15 mouse cellular contexts compared by ENCODE assay signal in genomic region chr5:10674199-10674598, GRCm38 (mm10).
A peak's percentile ranks its signal among the peaks of the same experiment; 100 is the strongest.
DNase-seq lines count a peak whose midpoint lies in the region; ATAC-seq and TF ChIP-seq lines count a peak whose summit lies in the region.
"Had no signal": no experiment of that assay in that cellular context is flagged by ENCODE, and none has a peak within 500 bp of the region (broad histone marks: within the 10 kb centered on the region; RNA-seq: fewer than 3 reads in every experiment).

No protein-coding gene starts in this region.

- no peaks in the 10 kb centered on the region for H3K9me3 ChIP-seq in hindbrain, embryonic 14.5 days (ENCODE audit: control insufficient read depth, low read length)
- no peaks in the 10 kb centered on the region for H3K9me3 ChIP-seq in hindbrain, embryonic 13.5 days
- H3K9me3 ChIP-seq in midbrain, embryonic 15.5 days = no peaks in the 10 kb centered on the region
- H3K9me3 ChIP-seq in midbrain, embryonic 10.5 days (replicated peaks) = no peaks in the 10 kb centered on the region
- H3K9me3 ChIP-seq in midbrain, postnatal 0 days (ENCODE audit: low read length) = no peaks in the 10 kb centered on the region
- H3K9me3 ChIP-seq: heart, embryonic 12.5 days; hindbrain, embryonic 10.5 days; neural tube, embryonic 12.5 days had no signal

- H3K4me3 ChIP-seq in hindbrain, embryonic 14.5 days (replicated peaks; ENCODE audit: low read length) = no peak overlapping the region
- no peak overlapping the region for H3K4me3 ChIP-seq in hindbrain, embryonic 13.5 days
- H3K4me3 ChIP-seq in midbrain, embryonic 15.5 days = no peak overlapping the region
- no peak overlapping the region for H3K4me3 ChIP-seq in midbrain, embryonic 10.5 days
- H3K4me3 ChIP-seq in midbrain, postnatal 0 days (ENCODE audit: low read depth, low read length) = no peak overlapping the region
- H3K4me3 ChIP-seq: heart, embryonic 12.5 days; hindbrain, embryonic 10.5 days; neural tube, embryonic 12.5 days had no signal

- no peak overlapping the region for H3K9ac ChIP-seq in hindbrain, embryonic 14.5 days
- H3K9ac ChIP-seq in hindbrain, embryonic 13.5 days = no peak overlapping the region
- H3K9ac ChIP-seq in midbrain, embryonic 15.5 days = no peak overlapping the region
- no peak overlapping the region for H3K9ac ChIP-seq in midbrain, postnatal 0 days (replicated peaks; ENCODE audit: low read length, poor library complexity, severe bottlenecking)
- H3K9ac ChIP-seq: heart, embryonic 12.5 days; neural tube, embryonic 12.5 days had no signal

- no peak overlapping the region for H3K27ac ChIP-seq in hindbrain, embryonic 14.5 days
- H3K27ac ChIP-seq in hindbrain, embryonic 13.5 days = no peak overlapping the region
- no peak overlapping the region for H3K27ac ChIP-seq in midbrain, embryonic 15.5 days
- H3K27ac ChIP-seq in midbrain, embryonic 10.5 days (replicated peaks) = no peak overlapping the region
- H3K27ac ChIP-seq in midbrain, postnatal 0 days (ENCODE audit: low read depth, low read length) = no peak overlapping the region
- H3K27ac ChIP-seq: hindbrain, embryonic 10.5 days; neural tube, embryonic 12.5 days had no signal

- peak; percentile 81 for TF ChIP-seq CTCF in midbrain, postnatal 0 days (IDR thresholded peaks at IDR 0.05)

- 50% methylated on average over 1 of the region's 1 CpGs for WGBS in hindbrain, embryonic 14.5 days
- 43% methylated on average over 1 of the region's 1 CpGs for WGBS in hindbrain, embryonic 13.5 days
- 51% methylated on average over 1 of the region's 1 CpGs for WGBS in midbrain, embryonic 15.5 days
- 74% methylated on average over 1 of the region's 1 CpGs for WGBS in midbrain, embryonic 10.5 days
- 55% methylated on average over 1 of the region's 1 CpGs for WGBS in midbrain, postnatal 0 days

- no peaks in the 10 kb centered on the region for H3K36me3 ChIP-seq in hindbrain, embryonic 14.5 days (replicated peaks; ENCODE audit: control insufficient read depth, insufficient read depth)
- H3K36me3 ChIP-seq in hindbrain, embryonic 13.5 days = no peaks in the 10 kb centered on the region
- no peaks in the 10 kb centered on the region for H3K36me3 ChIP-seq in midbrain, embryonic 15.5 days (replicated peaks)
- H3K36me3 ChIP-seq in midbrain, embryonic 10.5 days = no peaks in the 10 kb centered on the region
- H3K36me3 ChIP-seq in midbrain, postnatal 0 days (ENCODE audit: insufficient read depth, low read length) = no peaks in the 10 kb centered on the region
- H3K36me3 ChIP-seq: heart, embryonic 12.5 days; hindbrain, embryonic 10.5 days; neural tube, embryonic 12.5 days had no signal

- ATAC-seq in hindbrain, embryonic 14.5 days (ENCODE audit: low FRiP score) = no peak
- ATAC-seq in hindbrain, embryonic 13.5 days (ENCODE audit: low FRiP score) = no peak
- peak; percentile 62; the same call in 1 of the 2 replicates for ATAC-seq in midbrain, embryonic 15.5 days (replicated peaks)
- no peak for ATAC-seq in midbrain, postnatal 0 days (ENCODE audit: low FRiP score)

- no peaks in the 10 kb centered on the region for H3K27me3 ChIP-seq in hindbrain, embryonic 14.5 days (ENCODE audit: control insufficient read depth, insufficient read depth, low read length)
- H3K27me3 ChIP-seq in hindbrain, embryonic 13.5 days = no peaks in the 10 kb centered on the region
- no peaks in the 10 kb centered on the region for H3K27me3 ChIP-seq in midbrain, embryonic 15.5 days (replicated peaks)
- no peaks in the 10 kb centered on the region for H3K27me3 ChIP-seq in midbrain, embryonic 10.5 days (ENCODE audit: low read depth, poor library complexity, severe bottlenecking)
- no peaks in the 10 kb centered on the region for H3K27me3 ChIP-seq in midbrain, postnatal 0 days (ENCODE audit: insufficient read depth, low read length)
- H3K27me3 ChIP-seq: heart, embryonic 12.5 days; neural tube, embryonic 12.5 days had no signal

- DNase-seq in hindbrain, embryonic 14.5 days (ENCODE audit: low spot score) = peak; percentile 51
- DNase-seq in midbrain, embryonic 10.5 days (ENCODE audit: low spot score) = no peak
- peak; percentile 44 for DNase-seq in brain, adult 2 months (ENCODE audit: low read depth, low spot score)
- peak; percentile 70 for DNase-seq in midbrain, postnatal 0 days (ENCODE audit: low spot score)
- no peak for DNase-seq in cerebellum, adult 11 months
- DNase-seq: adrenal gland, adult 8-10 months; gastrocnemius, postnatal 36 days; kidney, adult 9 months; lung, postnatal 10 days had no signal

- no peaks in the 10 kb centered on the region for H3K4me1 ChIP-seq in hindbrain, embryonic 14.5 days (replicated peaks; ENCODE audit: control insufficient read depth, insufficient read depth, low read length)
- H3K4me1 ChIP-seq in hindbrain, embryonic 13.5 days (replicated peaks) = no peaks in the 10 kb centered on the region
- H3K4me1 ChIP-seq in midbrain, embryonic 15.5 days = no peaks in the 10 kb centered on the region
- H3K4me1 ChIP-seq in midbrain, embryonic 10.5 days = no peaks in the 10 kb centered on the region
- H3K4me1 ChIP-seq in midbrain, postnatal 0 days (ENCODE audit: insufficient read depth, low read length) = no peaks in the 10 kb centered on the region
- H3K4me1 ChIP-seq: heart, embryonic 12.5 days; hindbrain, embryonic 10.5 days; neural tube, embryonic 12.5 days had no signal

- no peak overlapping the region for H3K4me2 ChIP-seq in hindbrain, embryonic 14.5 days (replicated peaks)
- H3K4me2 ChIP-seq in hindbrain, embryonic 13.5 days = no peak overlapping the region
- H3K4me2 ChIP-seq in midbrain, embryonic 15.5 days = no peak overlapping the region
- H3K4me2 ChIP-seq in midbrain, postnatal 0 days (ENCODE audit: low read depth, low read length, poor library complexity, severe bottlenecking) = no peak overlapping the region
- H3K4me2 ChIP-seq: heart, embryonic 12.5 days; liver, embryonic 11.5 days; neural tube, embryonic 12.5 days had no signal

Comparison
In these comparisons a context has a peak if more than half of its experiments do, and no peak if none do; other contexts are left out.
1. DNase-seq: peak in hindbrain, embryonic 14.5 days (single experiment), brain, adult 2 months (single experiment) and midbrain, postnatal 0 days (single experiment); none in midbrain, embryonic 10.5 days (single experiment) and cerebellum, adult 11 months (single experiment).